ENCODE assay signal across 13 mouse cellular contexts in the genomic region with DNA sequence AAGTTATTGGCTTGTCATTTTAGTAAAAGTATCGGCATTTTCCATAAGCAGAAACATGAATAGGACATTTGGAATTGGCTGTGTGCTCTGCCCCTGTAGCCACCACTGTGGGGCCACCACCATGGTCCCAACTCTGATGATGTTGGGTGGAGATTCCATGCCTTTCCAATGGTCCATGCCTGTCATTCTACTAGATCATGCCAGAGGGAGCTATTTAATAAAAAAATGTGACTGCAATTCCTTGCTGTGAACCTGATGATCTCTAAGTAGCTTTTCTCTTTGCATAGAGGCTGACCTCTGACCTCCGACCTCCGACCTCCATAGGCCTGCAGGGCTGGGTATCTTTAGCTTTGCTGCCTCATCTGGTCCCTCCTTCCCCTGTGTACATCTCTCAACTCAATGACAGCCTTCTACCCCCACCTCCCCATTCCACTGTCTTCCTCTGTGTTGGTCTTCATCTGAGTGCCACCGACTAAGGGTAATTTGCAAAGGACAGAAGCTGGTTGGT. TPM values are rescaled to one million over a fixed set of nuclear protein-coding genes. Genes with fewer than 3 reads are reported as not detected.
DNase-seq lines count a peak whose midpoint lies in the region; ATAC-seq lines count a peak whose summit lies in the region.
"Had no signal": no experiment of that assay in that cellular context is flagged by ENCODE, and none has a peak within 500 bp of the region (broad histone marks: within the 10 kb centered on the region; RNA-seq: fewer than 3 reads in every experiment).

No protein-coding gene starts in this region.

- H3K27ac ChIP-seq in midbrain, embryonic 11.5 days (ENCODE audit: low read depth, low read length): no peak overlapping the region
- H3K27ac ChIP-seq: embryonic facial prominence, embryonic 15.5 days; limb, embryonic 13.5 days had no signal

- no peaks in the 10 kb centered on the region for H3K27me3 ChIP-seq in midbrain, embryonic 11.5 days (ENCODE audit: control insufficient read depth, insufficient read depth, low read length)
- H3K27me3 ChIP-seq: embryonic facial prominence, embryonic 15.5 days; limb, embryonic 13.5 days had no signal

- no peak for ATAC-seq in midbrain, embryonic 11.5 days (ENCODE audit: low FRiP score)

- no peak overlapping the region for H3K4me3 ChIP-seq in midbrain, embryonic 11.5 days (ENCODE audit: low read depth, low read length)
- H3K4me3 ChIP-seq: embryonic facial prominence, embryonic 15.5 days; limb, embryonic 13.5 days; megakaryocyte, embryonic 14.5 days had no signal

- no peak overlapping the region for H3K4me2 ChIP-seq in midbrain, embryonic 11.5 days
- H3K4me2 ChIP-seq: embryonic facial prominence, embryonic 15.5 days; limb, embryonic 13.5 days had no signal

- H3K9me3 ChIP-seq in midbrain, embryonic 11.5 days (ENCODE audit: control insufficient read depth, low read length): no peaks in the 10 kb centered on the region
- H3K9me3 ChIP-seq: embryonic facial prominence, embryonic 15.5 days; limb, embryonic 13.5 days; megakaryocyte, embryonic 14.5 days had no signal

- H3K4me1 ChIP-seq in midbrain, embryonic 11.5 days (ENCODE audit: control insufficient read depth, insufficient read depth, low read length): no peaks in the 10 kb centered on the region
- H3K4me1 ChIP-seq: megakaryocyte, embryonic 14.5 days had no signal

- DNase-seq in adrenal gland, postnatal 14 days: peak; percentile 17
- DNase-seq in adrenal gland, adult 8-10 months: no peak
- peak; percentile 43 for DNase-seq in kidney, postnatal 10 days
- DNase-seq in kidney, adult 18-20 months: no peak
- peak; percentile 21 for DNase-seq in thymus, postnatal 14 days
- DNase-seq in thymus, adult 18-20 months: no peak
- DNase-seq in yolk sac, embryonic 10.5 days (ENCODE audit: low spot score): peak; percentile 52
- DNase-seq in midbrain, embryonic 11.5 days (ENCODE audit: low spot score, missing footprints): no peak
- DNase-seq: gastrocnemius, postnatal 10 days; heart, postnatal 10 days had no signal

- no peaks in the 10 kb centered on the region for H3K36me3 ChIP-seq in midbrain, embryonic 11.5 days (ENCODE audit: control insufficient read depth, insufficient read depth, low read length)
- H3K36me3 ChIP-seq: embryonic facial prominence, embryonic 15.5 days; limb, embryonic 13.5 days had no signal

- no peak overlapping the region for H3K9ac ChIP-seq in midbrain, embryonic 11.5 days (ENCODE audit: low read length)
- H3K9ac ChIP-seq: embryonic facial prominence, embryonic 15.5 days; limb, embryonic 13.5 days had no signal

- WGBS in midbrain, embryonic 11.5 days: 84% methylated on average over 4 of the region's 4 CpGs

RNA-seq across cellular contexts. Expression of a gene that starts 44.8 kb away (rescaled TPM):
- not detected in 2 replicates for total RNA-seq in adrenal gland, postnatal 14 days (2021)
- not detected for total RNA-seq in adrenal gland, adult 8-10 months (2022)
- not detected in 2 replicates for polyA plus RNA-seq in midbrain, embryonic 11.5 days (2014; fragmentation: Nextera tagmentation; extraction: Ambion mirVana)
- total RNA-seq: gastrocnemius, postnatal 10 days; heart, postnatal 10 days had no signal

RNA-seq across cellular contexts. Expression of a gene that starts 53.5 kb away (rescaled TPM):
- 8.5 and 9.0 TPM in 2 replicates for total RNA-seq in adrenal gland, postnatal 14 days (2021)
- total RNA-seq in adrenal gland, adult 8-10 months (2022): 10 to 100 TPM in 2 of 4 experiments, 1 to 10 TPM in 2; 7.3 to 13.3 (median 10.3) TPM
- polyA plus RNA-seq in midbrain, embryonic 11.5 days (2014; fragmentation: Nextera tagmentation; extraction: Ambion mirVana): 3.1 and 3.4 TPM in 2 replicates

Comparison
In these comparisons a context has a peak if more than half of its experiments do, and no peak if none do; other contexts are left out.
1. DNase-seq: peak in adrenal gland, postnatal 14 days (single experiment), kidney, postnatal 10 days (single experiment), thymus, postnatal 14 days (single experiment) and yolk sac, embryonic 10.5 days (single experiment); none in adrenal gland, adult 8-10 months (single experiment), kidney, adult 18-20 months (single experiment), thymus, adult 18-20 months (0 of 2) and midbrain, embryonic 11.5 days (single experiment).